Mouse (Mus musculus) NIH3T3 (cell line): Measurements from ENCODE around the gene Rtraf.
"Not testable (repeated sequence)": the region's sequence is repeated elsewhere in the genome, so short reads cannot be mapped to it uniquely, and the experiment has no call there.

ENCODE experiments used
- DNase-seq: peaks from one replicate; pipeline ENCODE4 v3.0.0-alpha.2; 2012; ENCODE audit warnings: low read depth

Gene Rtraf

DNA sequence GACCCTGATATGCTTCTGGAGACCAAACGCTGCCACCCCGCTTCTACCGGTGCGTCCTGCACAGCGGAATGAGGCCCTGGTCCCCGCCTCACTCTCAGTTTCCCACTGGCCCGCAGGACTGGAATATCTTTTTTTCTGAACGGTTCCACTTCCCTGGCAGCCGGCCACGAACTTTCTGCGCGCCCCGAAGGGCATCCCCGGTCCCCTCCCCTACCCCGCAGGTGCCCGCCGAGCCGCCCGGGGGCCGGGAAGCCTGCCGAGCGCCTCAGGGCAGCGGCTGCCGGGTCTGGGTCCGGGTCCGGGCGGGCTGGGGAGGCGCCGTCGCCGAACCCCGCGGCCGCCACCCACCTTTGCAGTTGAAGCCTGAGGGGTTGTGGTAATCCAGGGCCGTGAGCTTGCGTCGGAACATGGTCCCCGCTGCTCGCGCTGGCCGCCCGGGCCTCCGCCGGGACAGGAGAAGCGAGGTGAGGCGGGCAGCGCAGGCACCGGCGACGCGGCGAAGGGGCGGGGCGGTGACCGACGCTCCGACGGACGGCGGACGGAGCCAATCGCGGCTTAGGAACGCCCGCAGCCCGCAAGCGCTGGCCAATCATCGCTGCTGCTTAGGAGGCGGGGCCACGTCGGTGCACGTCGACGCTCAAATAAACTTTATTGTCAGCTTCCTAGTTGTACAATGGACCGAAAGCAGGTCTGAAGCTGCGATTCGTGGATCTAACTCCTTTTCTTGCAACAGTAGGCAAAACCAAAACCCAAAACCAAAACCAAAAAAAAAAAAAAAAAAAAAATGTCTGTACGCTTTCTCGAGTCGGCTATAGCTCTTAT is at the start of gene Rtraf:
Gene Rtraf (minus strand): TSS at position 504 of the 822 bp plus-strand sequence.
- DNase-seq, result peak; percentile 97

GRCm38 (mm10) chr14:19867286-19867935 is 43.8 kb upstream of the Rtraf start:
- DNase-seq, result no peak

DNA sequence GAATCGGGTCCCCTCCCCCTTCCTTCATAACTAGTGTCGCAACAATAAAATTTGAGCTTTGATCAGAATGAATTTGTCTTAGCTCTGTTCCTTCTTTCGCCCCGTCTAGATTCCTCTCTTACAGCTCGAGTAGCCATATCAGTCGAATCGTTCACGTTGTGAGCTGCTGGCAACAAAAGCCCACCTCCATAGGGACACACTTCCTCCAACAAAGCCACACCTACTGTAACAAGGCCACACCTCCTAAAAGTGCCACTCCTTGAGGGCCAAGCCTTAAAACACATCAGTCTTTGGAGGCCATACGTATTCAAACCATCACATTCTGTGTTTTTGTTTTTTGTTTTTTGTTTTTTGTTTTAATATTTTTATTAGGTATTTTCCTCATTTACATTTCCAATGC is 41.5 kb upstream of the Rtraf start:
- DNase-seq, result not testable (repeated sequence)

GRCm38 (mm10) chr14:19861311-19862080 is 37.9 kb upstream of the Rtraf start:
- peak; percentile 9 for DNase-seq

GRCm38 (mm10) chr14:19860281-19860680 is 36.7 kb upstream of the Rtraf start:
- no peak for DNase-seq

DNA sequence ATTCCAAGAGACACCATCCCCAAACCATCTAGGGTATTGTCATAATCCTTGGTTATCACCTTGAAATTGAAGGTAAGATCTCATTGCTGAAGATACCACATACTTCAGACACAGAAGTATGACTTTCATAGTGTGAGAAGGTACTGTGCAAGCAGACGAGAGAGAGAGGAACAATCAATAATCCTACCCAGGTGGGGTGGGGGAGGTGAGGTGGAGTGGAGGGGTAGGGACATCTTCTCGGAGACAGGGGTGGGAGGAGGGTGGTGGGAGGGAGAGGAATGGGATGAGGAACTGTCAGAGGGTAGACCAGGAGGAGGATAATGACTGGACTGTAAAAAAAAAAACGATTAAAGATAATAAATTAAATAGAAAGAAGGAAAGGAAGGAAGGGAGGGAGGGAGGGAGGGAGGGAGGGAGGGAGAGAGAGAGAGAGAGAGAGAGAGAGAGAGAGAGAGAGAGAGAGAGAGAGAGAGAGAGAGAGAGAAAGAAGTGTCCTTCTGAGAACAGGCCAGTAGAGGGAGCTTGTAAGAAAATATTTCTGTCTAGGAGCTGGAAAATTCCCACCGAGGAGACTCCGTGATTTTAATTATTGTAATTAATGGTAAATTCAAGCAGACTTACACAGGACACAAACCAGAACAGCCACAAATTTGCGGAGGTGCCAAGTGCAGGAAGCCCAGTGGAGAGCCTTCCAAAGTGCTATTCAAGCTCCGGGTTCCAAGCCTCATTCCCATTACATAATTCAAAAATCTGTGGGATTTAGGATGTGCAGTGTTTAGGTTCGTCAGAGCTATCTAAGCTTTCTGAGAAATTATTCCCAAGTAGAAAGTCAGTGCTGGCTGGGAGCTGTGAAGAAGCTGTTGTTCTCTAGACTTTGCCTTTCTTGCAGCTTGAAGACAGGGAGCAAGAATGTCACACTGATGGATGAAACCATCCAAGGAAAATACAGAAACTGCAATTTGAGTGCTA is 35.5 kb upstream of the Rtraf start:
- DNase-seq, result peak; percentile 18

- no peak for DNase-seq
Observed at GRCm38 (mm10) chr14:19858279-19858678, 34.7 kb upstream of the Rtraf start.

DNA sequence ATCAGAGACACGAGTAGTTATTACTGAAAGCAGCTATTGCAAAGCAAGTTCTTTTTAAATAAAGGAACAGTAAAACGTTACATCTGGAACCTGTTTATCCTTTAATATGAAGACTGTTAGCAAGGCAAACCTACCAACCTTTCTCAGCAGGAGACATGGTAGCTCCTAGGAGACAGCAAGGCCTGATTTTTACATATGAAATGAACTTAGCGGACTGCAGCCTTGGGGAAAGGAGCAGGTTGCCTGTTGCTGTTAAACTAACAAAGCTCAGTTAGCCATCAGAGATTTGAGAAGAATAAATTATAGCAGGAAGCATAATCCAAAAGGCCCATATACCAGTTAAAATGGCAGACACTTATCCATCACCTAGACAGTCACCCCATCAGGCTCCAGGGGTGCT is 29.8 kb upstream of the Rtraf start:
- DNase-seq, result no peak

DNA sequence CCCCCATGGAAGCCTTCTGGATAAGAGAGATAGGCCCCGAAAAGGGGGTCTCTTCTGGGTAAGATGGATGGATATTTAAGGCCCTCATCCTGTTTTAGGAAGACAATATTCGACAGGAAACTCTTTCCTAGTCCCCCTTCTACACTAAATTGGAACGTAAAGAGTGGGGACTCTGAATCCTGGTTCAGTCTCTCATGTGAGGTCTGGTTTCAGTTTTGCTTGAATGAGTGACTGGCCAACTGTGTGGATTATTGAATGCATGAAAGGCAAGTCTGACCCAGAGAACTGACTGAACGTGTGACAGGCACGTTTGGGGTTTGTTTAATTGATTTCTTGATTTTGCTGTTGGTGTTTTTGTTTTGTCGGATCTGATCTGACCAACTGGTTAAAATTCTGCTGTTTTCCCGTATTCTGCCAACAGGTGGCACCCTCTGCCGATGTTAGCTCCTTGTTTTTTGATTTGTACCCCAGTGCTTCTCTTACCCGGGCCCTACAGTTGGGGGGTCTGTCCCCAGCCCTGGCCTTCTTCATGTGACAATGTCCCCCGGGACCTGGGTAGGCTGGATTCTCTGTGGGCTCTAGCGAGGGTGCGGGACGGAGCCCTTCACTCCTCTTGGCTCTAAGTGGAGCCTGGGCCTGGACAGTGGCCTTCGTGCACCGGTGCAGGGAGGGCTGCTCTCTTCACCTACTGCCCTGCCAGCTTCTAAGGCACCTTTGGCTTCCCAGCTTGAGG is 16.1 kb upstream of the Rtraf start:
- DNase-seq, result peak; percentile 84

DNA sequence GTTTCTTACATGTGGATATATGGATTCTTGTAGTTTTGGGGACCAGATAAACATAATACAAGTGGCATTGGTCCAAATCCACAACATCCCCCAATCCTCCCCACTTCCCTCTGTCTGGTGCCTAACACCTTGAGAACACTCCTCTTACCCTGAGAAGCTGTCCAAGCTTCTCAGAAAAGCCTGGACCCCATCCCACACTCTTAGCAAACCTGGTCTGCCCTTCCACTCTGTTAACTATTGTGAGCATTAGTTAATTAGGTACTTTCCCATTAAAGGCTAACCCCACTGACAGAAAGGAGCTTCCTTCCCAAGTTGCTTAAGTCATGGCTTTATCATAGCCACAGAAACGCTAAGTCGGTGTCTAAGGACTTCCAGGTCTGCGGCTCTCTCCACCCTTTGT is 12.7 kb upstream of the Rtraf start:
- DNase-seq, result no peak

GRCm38 (mm10) chr14:19825481-19825880 is 1.9 kb upstream of the Rtraf start:
- DNase-seq, result no peak

GRCm38 (mm10) chr14:19821686-19822085 is 1.9 kb downstream of the Rtraf start:
- DNase-seq, result no peak

GRCm38 (mm10) chr14:19817949-19818348 is 5.7 kb downstream of the Rtraf start:
- peak; percentile 88 for DNase-seq

GRCm38 (mm10) chr14:19813061-19813460 is 10.6 kb downstream of the Rtraf start:
- DNase-seq, result no peak

DNA sequence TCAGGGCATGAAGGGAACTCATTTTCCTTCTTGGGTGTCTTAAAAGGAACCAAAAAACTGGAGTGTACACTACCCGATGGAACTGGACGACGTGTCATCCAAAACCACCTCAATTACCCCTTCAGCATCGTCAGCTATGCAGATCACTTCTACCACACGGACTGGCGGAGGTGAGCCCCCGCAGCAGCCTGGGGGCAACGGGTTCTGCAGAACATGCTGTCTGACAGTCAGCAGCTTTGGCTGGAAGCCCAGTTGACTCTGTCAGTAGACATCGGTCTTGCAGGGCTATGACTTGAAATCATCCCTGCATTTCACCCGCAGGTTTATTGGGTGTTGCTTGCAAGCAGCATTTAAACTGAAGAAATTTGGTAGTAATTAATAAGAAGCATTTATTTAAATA is 13.7 kb downstream of the Rtraf start:
- DNase-seq, result no peak

DNA sequence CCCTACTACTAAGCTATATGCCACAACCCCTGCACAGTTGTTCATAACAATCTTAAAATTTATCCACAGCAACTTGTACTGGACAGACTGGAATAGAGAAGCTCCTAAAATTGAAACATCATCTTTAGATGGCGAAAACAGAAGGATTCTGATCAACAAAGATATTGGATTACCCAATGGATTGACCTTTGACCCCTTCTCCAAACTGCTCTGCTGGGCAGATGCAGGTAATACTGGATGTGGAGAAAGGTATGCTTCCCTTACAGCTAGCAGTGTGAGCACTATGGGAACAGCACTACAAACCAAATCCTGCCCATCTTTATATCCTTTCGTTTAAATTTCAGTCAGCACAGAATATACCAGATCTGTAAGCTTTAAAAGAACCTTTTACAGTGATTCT is 15.8 kb downstream of the Rtraf start:
- DNase-seq, result no peak

DNA sequence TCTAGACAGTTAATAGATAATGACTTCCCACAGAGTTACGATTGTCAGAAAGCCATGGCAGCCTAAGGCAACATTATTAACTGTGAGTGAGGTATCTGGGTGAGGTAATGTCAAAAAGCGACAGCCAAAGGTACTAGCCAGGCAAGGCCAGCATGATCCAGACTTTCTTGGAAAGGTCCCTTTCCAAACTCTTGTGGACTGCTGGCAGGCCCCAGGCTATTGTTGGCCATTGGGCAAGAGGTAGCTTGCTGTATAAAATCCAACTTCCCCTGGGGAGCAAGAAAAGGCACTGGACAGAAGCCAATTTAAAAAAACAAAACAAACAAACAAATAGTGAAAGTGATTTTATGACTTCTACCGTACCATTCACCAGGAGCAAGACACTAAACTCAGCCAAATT is 16.3 kb downstream of the Rtraf start:
- peak; percentile 45 for DNase-seq

GRCm38 (mm10) chr14:19803623-19804022 is 20.0 kb downstream of the Rtraf start:
- DNase-seq, result peak; percentile 41

- no peak for DNase-seq
Observed at GRCm38 (mm10) chr14:19803222-19803621, 20.4 kb downstream of the Rtraf start.

GRCm38 (mm10) chr14:19801474-19802215 is 22.0 kb downstream of the Rtraf start:
- DNase-seq, result no peak
